Mouse (Mus musculus) left cerebral cortex, adult 11 months (tissue): ENCODE data around the gene Cfap299.

Experiments
- DNase-seq: peaks from one replicate; pipeline ENCODE4 v3.0.0; 2022; ENCODE audit warnings: low spot score

The Cfap299 gene

DNA sequence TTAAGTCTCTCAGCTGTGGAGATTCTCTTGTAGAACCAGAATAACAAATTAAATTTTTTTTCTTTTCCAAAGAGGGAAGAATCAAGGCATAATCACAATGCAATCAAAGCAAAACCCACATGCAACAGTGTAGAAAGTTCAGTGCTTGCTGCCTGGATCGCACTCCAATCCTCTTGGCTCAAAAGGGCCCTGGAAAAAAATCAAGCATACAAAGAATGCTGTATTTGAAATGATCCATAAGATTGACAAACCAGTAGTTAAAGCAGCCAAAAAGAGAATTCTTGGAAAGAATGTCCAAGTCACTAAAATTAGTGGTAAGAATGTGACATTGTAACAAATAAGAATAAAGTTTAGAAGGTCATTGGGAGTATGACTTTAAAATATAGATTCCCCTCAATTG lies 486.2 kb downstream of the Cfap299 start:
- no peak for DNase-seq

DNA sequence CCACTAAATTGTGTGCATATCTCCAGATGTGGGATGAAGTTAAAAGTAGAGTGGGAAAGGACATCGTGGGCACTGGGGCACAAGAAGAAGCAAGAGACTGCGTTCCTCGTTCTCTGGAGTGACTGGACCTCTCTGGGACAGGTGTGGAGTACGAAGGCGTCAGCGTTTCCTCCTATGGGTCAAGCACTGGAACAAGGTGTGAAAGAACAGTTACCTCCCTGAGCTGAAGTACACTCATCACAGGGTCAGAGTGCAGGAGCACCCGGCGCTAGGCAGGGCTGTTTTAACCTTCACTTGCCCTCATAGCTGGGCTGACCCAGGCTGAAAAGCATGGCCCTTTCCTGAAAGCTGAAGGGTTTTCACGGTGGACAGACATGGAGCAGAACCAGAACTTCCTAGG lies 504.7 kb downstream of the Cfap299 start:
- no peak for DNase-seq

DNA sequence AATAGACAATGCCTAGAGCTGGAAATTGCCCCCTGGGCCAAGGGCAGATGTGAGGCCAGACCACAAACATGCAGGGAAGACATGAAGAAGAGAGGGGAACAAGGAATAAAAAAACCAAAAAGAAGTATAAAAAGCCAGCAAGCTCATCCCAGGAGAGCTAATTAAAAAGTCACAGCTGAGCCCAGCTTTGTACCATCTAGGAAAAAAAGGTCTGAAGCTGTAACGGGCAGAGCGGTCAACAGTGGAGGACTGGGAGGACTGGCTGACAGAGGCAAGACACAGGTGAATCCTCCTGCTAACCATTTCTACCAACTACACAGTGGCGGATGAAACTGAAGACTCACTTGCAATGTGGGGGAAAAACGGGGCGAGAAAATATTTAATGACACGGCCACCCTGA lies 505.2 kb downstream of the Cfap299 start:
- DNase-seq, result no peak

DNA sequence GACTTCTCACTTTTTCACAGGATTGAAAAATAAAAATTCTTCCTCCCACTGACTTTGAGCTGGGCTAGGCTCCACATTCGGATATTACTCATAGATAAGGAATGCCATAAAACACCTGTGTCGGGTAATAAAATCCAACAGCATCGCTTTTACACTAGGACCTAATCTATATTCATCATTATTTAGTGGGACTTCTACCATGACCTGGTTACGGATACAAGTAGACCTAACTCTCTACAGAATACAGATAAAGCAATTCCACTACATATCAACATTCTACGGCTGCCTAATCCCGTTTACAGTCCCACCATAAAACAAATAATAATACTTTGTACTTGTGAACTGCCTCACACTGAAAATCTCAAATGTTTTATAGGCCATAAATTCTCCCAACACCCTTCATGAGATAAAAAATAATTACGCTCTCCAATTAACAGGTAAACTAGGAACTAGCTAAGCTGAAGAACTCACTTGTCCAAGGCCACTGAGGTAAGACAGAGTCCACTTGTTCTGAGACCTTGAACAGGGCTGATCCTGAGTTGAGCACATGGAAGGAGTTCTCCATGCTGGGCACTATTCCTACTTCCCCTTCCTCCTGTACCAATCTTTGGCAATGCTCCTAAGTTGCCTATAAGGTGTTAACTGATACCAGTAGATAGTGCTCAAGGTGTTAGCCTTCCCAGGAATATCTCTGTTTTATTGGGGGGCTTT lies 513.7 kb downstream of the Cfap299 start:
- no peak for DNase-seq

DNA sequence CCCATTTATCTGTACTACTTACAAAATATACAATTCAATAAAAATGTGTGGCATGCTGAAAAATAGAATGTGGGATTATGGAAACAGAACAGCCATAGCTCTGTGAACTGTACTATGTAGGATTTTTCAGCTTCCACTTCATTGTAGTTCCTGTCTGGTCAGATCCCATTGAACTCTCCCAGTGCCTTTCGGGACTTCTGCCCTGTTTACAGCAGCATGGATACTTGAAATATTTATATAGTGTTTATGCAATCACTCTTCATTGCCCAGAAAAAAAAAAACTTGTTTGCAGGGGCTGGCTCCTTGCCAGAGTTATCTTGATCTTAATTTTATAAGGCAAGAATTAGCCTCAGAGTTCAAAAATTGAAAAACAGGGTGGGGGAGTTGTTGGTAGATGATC lies 515.6 kb downstream of the Cfap299 start:
- DNase-seq, result no peak
